ENCODE assay signal across 9 mouse cellular contexts in genomic region chr2:167250736-167251337, GRCm38 (mm10). TPM values are rescaled to one million over a fixed set of nuclear protein-coding genes. Genes with fewer than 3 reads are reported as not detected.
DNase-seq lines count a peak whose midpoint lies in the region; ATAC-seq lines count a peak whose summit lies in the region.
"Had no signal": no experiment of that assay in that cellular context is flagged by ENCODE, and none has a peak within 500 bp of the region (broad histone marks: within the 10 kb centered on the region; RNA-seq: fewer than 3 reads in every experiment).

No protein-coding gene starts in this region.

- peak overlapping the region; percentile 46; the same call in 1 of the 2 replicates for H3K27ac ChIP-seq in embryonic facial prominence, embryonic 14.5 days (replicated peaks; ENCODE audit: low read depth, low read length)
- H3K27ac ChIP-seq: liver, embryonic 13.5 days had no signal

- no peak overlapping the region for H3K4me2 ChIP-seq in embryonic facial prominence, embryonic 14.5 days (ENCODE audit: low read depth, low read length)
- H3K4me2 ChIP-seq: liver, embryonic 13.5 days had no signal

- no peak overlapping the region for H3K9ac ChIP-seq in embryonic facial prominence, embryonic 14.5 days (ENCODE audit: low read depth, low read length)
- H3K9ac ChIP-seq: liver, embryonic 13.5 days had no signal

- ATAC-seq in embryonic facial prominence, embryonic 14.5 days (ENCODE audit: low read depth), result peak; percentile 59; the same call in 1 of the 2 replicates
- no peak for ATAC-seq in erythroid progenitor cell, adult 5-6 weeks (replicated peaks; ENCODE audit: low FRiP score, poor library complexity, severe bottlenecking)

- DNase-seq in gastrocnemius, postnatal 10 days, result peak; percentile 54
- DNase-seq in gastrocnemius, postnatal 25 days, result no peak
- DNase-seq in 3T3-L1 (ENCODE audit: low read depth, low spot score), result peak; percentile 57
- peak; percentile 82 for DNase-seq in embryonic facial prominence, embryonic 14.5 days (ENCODE audit: low spot score)
- DNase-seq in kidney, postnatal 36 days, result peak; percentile 42 to 52
- DNase-seq in urinary bladder, postnatal 25 days (ENCODE audit: low spot score), result no peak
- DNase-seq in frontal cortex, postnatal 10 days (ENCODE audit: low spot score in 2 of 2), result no peak
- DNase-seq: liver, embryonic 13.5 days had no signal

- H3K9me3 ChIP-seq in embryonic facial prominence, embryonic 14.5 days (ENCODE audit: control insufficient read depth, low read length), result no peaks in the 10 kb centered on the region
- H3K9me3 ChIP-seq: liver, embryonic 13.5 days had no signal

- 23% methylated on average over 7 of the region's 7 CpGs for WGBS in embryonic facial prominence, embryonic 14.5 days

- H3K4me3 ChIP-seq in embryonic facial prominence, embryonic 14.5 days (ENCODE audit: low read depth, low read length), result no peak overlapping the region
- H3K4me3 ChIP-seq: liver, embryonic 13.5 days had no signal

- no peaks in the 10 kb centered on the region for H3K27me3 ChIP-seq in embryonic facial prominence, embryonic 14.5 days (replicated peaks; ENCODE audit: control insufficient read depth, insufficient read depth, low read length)
- H3K27me3 ChIP-seq: liver, embryonic 13.5 days had no signal

- no peaks in the 10 kb centered on the region for H3K36me3 ChIP-seq in embryonic facial prominence, embryonic 14.5 days (ENCODE audit: control insufficient read depth, insufficient read depth, low read length)
- H3K36me3 ChIP-seq: liver, embryonic 13.5 days had no signal

- H3K4me1 ChIP-seq in embryonic facial prominence, embryonic 14.5 days (ENCODE audit: control insufficient read depth, insufficient read depth, low read length), result peaks cover 13% of the 10 kb centered on the region
- H3K4me1 ChIP-seq: liver, embryonic 13.5 days had no signal

RNA-seq across cellular contexts. Expression of gene Ptgis, which starts 10.4 kb away (rescaled TPM):
- 10 to 100 TPM; 13.7 to 17.8 TPM for total RNA-seq in gastrocnemius, postnatal 10 days (2021)
- total RNA-seq in gastrocnemius, postnatal 25 days (2021), result 1 to 10 TPM; 4.2 to 5.5 TPM
- 37.6 and 38.3 TPM in 2 replicates for polyA plus RNA-seq in embryonic facial prominence, embryonic 14.5 days (2014; fragmentation: Nextera tagmentation; extraction: Ambion mirVana)
- not detected in 2 replicates for total RNA-seq in erythroid progenitor cell, adult 5-6 weeks (2015; ENCODE audit: low replicate concordance)
- not detected in 2 replicates for total RNA-seq in erythroid progenitor cell, adult 5-6 weeks (2017; ENCODE audit: low replicate concordance)

Comparison
In these comparisons a context has a peak if more than half of its experiments do, and no peak if none do; other contexts are left out.
1. DNase-seq: peak in gastrocnemius, postnatal 10 days (single experiment), 3T3-L1 (single experiment), embryonic facial prominence, embryonic 14.5 days (single experiment) and kidney, postnatal 36 days (2 of 2); none in gastrocnemius, postnatal 25 days (single experiment), urinary bladder, postnatal 25 days (single experiment) and frontal cortex, postnatal 10 days (0 of 2).
2. RNA of gene Ptgis, which starts 10.4 kb away (total RNA-seq): 13.7 to 17.8 TPM in gastrocnemius, postnatal 10 days and 4.2 to 5.5 TPM in gastrocnemius, postnatal 25 days; not detected in erythroid progenitor cell, adult 5-6 weeks; every median in the first group is over 4 times any median in the second.